Mouse (Mus musculus): ENCODE data around the gene Calca. TPM values are rescaled to one million over a fixed set of nuclear protein-coding genes. Genes with fewer than 3 reads are reported as not detected.
"Not testable (repeated sequence)": the region's sequence is repeated elsewhere in the genome, so short reads cannot be mapped to it uniquely, and the experiment has no call there.

Calca gene
- total RNA-seq (2021) = 1 to 10 TPM in 1 of 2 experiments, under 1 TPM in 1; 0.98 to 1.2 TPM
- long read RNA-seq, experiment 1 = 0 reads
- long read RNA-seq, experiment 2 = 0 reads

DNA sequence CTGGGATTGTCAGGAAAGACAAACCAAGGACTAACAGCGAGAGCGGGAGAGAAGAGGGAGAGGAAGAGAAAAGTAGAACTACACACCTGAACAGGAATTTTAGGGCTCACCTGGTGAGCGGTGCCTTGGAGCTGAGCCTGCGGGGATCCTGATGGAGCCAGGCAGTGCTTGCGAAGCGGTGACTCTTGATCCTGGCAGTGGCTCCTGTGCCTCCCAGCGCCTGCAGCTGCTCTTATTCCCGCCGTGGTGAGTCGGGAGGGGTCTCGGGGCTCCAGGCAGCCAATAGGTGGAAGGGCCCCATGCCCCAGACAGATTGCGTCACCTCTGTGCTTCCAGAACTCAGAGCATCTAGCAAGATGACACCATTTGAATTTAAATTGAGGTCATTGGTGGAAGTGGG, at the start of gene Calca:
Calca (minus strand) TSS at position 256 of the 400 bp plus-strand sequence.
- peak in 1 of 2 experiments; percentile 9 for DNase-seq (ENCODE audit: low spot score in 2 of 2)

DNA sequence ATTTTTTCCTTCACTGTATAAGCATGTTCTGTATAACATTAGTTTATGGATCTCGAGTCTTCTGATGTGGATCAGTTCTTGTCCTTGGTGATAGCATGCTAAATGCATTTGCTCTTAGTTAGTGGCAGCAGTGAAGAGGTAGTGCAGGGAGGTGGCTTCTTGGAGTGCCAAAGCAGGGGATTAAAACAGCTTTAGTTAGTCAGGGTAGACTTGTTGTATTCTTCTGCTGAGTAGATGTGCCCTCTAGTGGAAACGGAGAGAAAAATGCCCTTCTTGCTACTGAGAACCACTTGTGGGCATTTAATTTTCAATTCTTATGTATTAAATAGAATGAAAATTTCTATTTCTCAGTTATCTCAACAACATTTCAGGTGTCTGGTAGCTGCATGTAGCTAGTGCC, 36.5 kb upstream of the Calca start:
- DNase-seq (ENCODE audit: low spot score in 2 of 2) = peak in 1 of 2 experiments; percentile 3

DNA sequence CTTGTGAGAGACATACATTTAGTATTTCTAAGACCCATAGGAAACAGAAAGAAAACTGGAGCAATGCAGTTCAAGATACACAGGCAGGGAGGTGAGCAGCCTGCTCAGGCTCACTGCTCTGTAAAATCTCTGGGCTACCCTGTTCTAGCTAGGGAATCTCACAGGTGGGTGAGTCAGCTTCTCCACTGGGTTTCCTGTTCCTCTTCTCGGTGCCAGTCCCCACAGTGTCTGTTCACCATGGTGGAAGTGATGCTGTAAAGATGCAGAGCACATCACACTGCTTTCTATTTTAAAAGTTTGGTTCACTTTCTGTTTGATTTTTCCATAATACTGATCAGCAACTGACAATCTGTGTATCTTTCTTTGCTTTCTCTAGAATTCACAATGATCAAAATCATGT, 35.2 kb upstream of the Calca start:
- no peak for DNase-seq (ENCODE audit: low spot score in 2 of 2)

DNA sequence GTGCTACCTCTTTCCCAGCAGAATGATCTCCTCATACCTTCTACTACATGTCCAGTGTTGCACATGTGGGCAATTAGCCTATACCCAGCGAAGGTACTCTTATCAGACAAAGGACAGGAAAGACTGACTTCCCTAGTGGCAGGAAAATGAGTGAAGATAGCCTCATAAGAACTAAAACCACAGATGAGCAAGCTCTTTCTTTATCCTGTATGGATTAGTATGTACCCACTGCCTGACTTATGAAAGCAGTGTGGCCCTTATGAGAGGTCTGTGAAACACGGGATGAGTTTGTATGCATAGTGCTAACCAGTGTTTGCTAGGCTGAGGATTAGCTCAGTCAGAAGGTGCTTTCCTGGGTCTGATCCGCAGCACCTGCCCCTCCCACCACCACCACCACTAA, 13.6 kb upstream of the Calca start:
- DNase-seq (ENCODE audit: low spot score in 2 of 2) = no peak

DNA sequence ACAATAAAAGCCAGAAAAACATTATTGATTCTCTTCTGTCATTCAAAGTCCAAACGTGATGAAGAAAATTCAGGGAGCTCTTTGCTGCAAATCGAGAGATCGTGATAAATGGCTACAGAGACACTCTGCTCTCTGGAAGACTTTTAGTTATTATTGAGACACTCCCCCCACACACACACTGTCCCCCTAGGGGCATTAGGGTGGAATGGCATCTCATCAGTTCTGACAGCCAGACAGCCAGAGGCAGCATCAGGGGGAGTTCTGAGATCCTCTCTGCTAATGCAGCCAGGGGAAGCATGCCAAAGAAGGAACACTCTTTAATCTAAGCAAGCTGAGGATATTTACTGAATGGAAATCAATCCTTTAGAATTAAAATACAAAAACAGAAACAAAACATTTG, 12.6 kb upstream of the Calca start:
- no peak for DNase-seq (ENCODE audit: low spot score in 2 of 2)

DNA sequence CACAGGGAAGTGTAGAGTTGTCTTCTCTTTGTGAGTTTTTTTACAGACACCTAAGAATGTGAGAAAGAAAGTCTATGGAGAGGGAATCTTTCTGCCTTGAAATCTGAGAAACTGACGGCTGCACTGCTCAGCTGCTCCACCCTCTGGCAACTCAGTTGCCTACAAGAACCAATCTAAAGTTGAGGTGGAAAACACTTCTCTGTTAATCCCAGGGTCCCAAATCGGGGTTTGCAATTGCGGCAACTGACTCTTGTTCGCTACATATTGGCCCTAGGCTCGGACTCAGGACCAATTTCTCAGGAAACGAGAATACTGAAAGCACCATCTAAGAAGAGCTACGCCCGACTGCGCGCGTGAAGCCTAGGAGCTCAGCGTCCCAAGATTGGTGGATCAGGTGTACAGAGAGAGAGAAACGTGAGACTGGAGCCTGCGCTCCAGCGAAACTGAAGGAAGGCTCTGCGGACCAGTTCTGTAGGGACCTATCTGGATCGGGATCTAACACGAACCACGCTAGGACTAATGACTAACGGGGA, 522 bp downstream of the Calca start:
- peak; percentile 47 to 48 for DNase-seq (ENCODE audit: low spot score in 2 of 2)

DNA sequence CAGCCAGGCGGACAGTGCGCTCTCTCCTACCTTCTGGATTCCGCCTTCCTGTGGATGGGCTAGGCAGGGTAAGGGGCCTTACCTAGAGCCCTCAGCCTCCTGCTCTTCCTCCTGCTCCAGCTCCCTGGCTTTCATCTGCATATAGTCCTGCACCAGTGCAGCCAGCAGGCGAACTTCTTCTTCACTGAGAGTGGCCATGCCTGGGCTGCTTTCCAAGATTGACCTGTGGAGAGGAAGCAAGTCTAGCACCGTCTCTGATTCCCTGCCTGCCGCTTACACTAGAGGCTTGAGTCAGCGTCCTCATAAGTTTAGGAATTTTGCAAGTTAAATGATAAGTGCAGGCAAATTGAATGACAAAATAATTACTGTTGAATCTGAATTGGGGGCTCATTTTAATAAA, 1.8 kb downstream of the Calca start:
- no peak for DNase-seq (ENCODE audit: low spot score in 2 of 2)

DNA sequence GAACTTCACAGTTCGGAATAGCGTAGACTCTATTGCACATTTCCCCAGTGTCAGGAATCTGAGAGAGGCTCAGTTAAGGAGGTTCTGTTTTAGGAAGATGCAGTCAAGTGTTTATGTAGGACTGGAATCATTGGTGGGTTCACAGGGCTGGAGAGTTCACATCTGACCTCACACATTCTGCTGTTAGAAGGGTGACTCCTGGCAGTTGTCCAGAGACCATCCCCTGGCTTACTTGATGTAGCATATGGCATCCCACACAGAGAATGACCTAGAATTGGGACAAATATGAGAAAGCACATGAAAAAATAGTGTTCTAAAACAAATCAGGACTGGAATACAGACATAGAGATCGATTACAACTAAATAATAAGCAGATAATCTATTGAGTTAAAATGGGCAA, 10.2 kb downstream of the Calca start:
- DNase-seq (ENCODE audit: low spot score in 2 of 2) = no peak

DNA sequence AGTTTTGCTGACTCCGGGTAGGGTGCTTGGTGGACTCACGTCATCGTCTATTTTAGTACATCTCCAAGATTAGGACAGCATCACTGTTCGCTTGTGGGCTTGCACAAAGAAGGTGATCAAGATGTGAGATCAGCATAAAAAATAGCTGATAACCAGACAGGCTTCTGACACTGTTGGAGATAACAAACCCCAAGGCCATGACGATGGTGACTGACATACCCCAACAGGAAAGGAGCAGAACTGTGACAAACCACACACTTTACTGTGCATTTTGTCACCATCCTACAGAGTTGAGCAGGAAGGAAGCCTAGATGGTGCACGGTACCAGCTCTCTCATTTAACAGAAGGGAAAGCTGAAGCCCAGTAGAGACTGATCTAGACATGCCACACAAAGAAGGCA, 19.4 kb downstream of the Calca start:
- DNase-seq (ENCODE audit: low spot score in 2 of 2) = no peak

DNA sequence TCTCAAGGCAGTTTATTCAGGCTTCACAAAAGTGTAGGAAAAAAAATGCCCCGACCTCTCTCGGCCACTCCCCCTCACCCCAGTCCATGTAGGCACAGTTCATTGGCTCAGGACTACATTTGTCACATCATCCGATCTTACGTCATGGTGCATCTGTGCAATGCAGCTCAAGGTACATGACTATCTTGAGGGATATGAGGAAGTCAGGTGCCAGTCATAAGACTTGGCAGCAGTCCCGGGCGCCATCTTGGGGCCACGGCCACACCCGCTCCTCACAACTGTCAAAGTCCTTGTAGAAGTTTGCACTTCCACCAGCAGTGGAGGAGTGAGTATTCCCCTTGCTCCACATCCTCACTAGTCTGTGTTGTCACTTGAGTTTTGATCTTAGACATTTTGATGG, 41.8 kb downstream of the Calca start:
- not testable (repeated sequence) for DNase-seq (ENCODE audit: low spot score in 2 of 2)

DNA sequence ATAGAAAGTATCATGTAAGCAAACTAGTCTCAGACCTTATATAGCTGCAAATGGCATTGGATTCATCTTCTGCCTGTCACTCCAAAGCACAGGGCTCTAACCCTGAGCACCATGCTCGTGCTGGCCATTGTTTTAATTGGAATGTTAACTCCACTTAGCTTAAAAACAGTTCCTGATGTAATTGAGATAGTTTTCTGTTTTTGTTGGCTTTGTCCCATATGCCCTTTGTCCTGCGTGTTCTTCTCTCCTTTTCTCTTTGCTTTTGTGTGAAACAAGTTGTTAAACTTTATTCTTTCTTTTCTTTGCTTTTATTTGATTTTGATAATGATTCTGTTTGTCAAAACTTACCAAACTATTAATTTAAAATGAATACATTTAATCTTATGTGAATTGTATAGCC, 53.7 kb downstream of the Calca start:
- no peak for DNase-seq (ENCODE audit: low spot score in 2 of 2)

Other genes with a start within 250 kb of the Calca start
- gene Pde3b, start 221.1 kb downstream of the Calca start, total RNA-seq (2021) = 1 to 10 TPM; 7.7 to 8.3 TPM
- 1 to 10 TPM in 1 of 2 experiments, under 1 TPM in 1; 0.93 to 1.7 TPM for gene Cyp2r1, start 73.4 kb downstream of the Calca start, total RNA-seq (2021)
- under 1 TPM in 1 of 2 experiments, not detected in 1; 0.56 TPM for gene Calcb, start 82.3 kb upstream of the Calca start, total RNA-seq (2021)
- gene Insc, start 107.3 kb upstream of the Calca start, total RNA-seq (2021) = 1 to 10 TPM; 2.6 to 2.9 TPM